Mouse (Mus musculus): Measurements from ENCODE around the gene Gria2.

Gria2 gene

GRCm38 (mm10) chr3:80795284-80795683 lies 7.4 kb downstream of the Gria2 start:
- peaks cover 2% of the 10 kb centered on the region for H3K27me3 ChIP-seq (ENCODE audit: insufficient read depth, low read length)
- H3K4me3 ChIP-seq (replicated peaks; ENCODE audit: low read length): no peak overlapping the region
- peaks cover 2% of the 10 kb centered on the region for H3K4me1 ChIP-seq (replicated peaks; ENCODE audit: low read depth, low read length)
- no peaks in the 10 kb centered on the region for H3K36me3 ChIP-seq (ENCODE audit: insufficient read depth, low read length)
- no peaks in the 10 kb centered on the region for H3K9me3 ChIP-seq (ENCODE audit: low read length)
- TF ChIP-seq CTCF (conservative IDR thresholded peaks at IDR 0.05; ENCODE audit: low read length): no peak
- no peak for TF ChIP-seq POU5F1 (IDR thresholded peaks at IDR 0.05; ENCODE audit: borderline replicate concordance, low read length)
- TF ChIP-seq NANOG (IDR thresholded peaks at IDR 0.05; ENCODE audit: borderline replicate concordance, low read length): no peak

- TF ChIP-seq CTCF (conservative IDR thresholded peaks at IDR 0.05; ENCODE audit: low read length): no peak
- TF ChIP-seq NANOG (IDR thresholded peaks at IDR 0.05; ENCODE audit: borderline replicate concordance, low read length): no peak
- TF ChIP-seq POU5F1 (IDR thresholded peaks at IDR 0.05; ENCODE audit: borderline replicate concordance, low read length): no peak
- no peaks in the 10 kb centered on the region for H3K9me3 ChIP-seq (ENCODE audit: low read length)
- H3K4me3 ChIP-seq (replicated peaks; ENCODE audit: low read length): no peak overlapping the region
Observed at GRCm38 (mm10) chr3:80787116-80787744, 15.4 kb downstream of the Gria2 start.

DNA sequence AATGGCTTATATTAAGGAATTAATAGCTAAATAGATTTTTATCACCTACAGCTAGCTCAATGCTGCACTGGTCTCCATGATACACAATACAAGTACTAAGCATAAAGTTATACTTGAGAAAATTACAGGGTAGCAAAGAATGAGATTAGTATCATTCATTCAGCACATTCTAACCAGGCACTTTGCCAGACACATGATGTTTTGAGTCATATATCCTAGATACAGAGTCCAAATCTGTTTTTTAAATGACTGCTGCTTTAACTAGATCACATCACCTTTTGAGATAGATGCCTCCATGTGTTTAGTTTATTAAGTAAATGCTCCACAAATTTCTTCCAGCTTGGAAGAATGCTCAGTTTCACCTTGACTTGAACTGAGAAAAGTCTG lies 21.5 kb downstream of the Gria2 start:
- no peaks in the 10 kb centered on the region for H3K27me3 ChIP-seq (ENCODE audit: insufficient read depth, low read length)
- H3K4me3 ChIP-seq (replicated peaks; ENCODE audit: low read length): no peak overlapping the region
- no peak for TF ChIP-seq CTCF (conservative IDR thresholded peaks at IDR 0.05; ENCODE audit: low read length)
- no peak for TF ChIP-seq NANOG (IDR thresholded peaks at IDR 0.05; ENCODE audit: borderline replicate concordance, low read length)
- no peak for TF ChIP-seq POU5F1 (IDR thresholded peaks at IDR 0.05; ENCODE audit: borderline replicate concordance, low read length)
- H3K9me3 ChIP-seq (ENCODE audit: low read length): no peaks in the 10 kb centered on the region
- H3K4me1 ChIP-seq (replicated peaks; ENCODE audit: low read depth, low read length): no peaks in the 10 kb centered on the region
- H3K36me3 ChIP-seq (ENCODE audit: insufficient read depth, low read length): no peaks in the 10 kb centered on the region

More at GRCm38 (mm10) chr3:80787116-80787744, 15.4 kb downstream of the Gria2 start:
- Histone ChIP-seq H3K36me3 (ENCODE audit: insufficient read depth, low read length) (no peaks in the 10 kb centered on the region), H3K4me1 (replicated peaks; ENCODE audit: low read depth, low read length) (no peaks in the 10 kb centered on the region), H3K27me3 (ENCODE audit: insufficient read depth, low read length) (no peaks in the 10 kb centered on the region)

- no peak overlapping the region for H3K4me3 ChIP-seq (replicated peaks; ENCODE audit: low read length)
- no peaks in the 10 kb centered on the region for H3K4me1 ChIP-seq (replicated peaks; ENCODE audit: low read depth, low read length)
- no peaks in the 10 kb centered on the region for H3K9me3 ChIP-seq (ENCODE audit: low read length)
- no peaks in the 10 kb centered on the region for H3K27me3 ChIP-seq (ENCODE audit: insufficient read depth, low read length)
- no peaks in the 10 kb centered on the region for H3K36me3 ChIP-seq (ENCODE audit: insufficient read depth, low read length)
- TF ChIP-seq CTCF (conservative IDR thresholded peaks at IDR 0.05; ENCODE audit: low read length) (no peak), NANOG (IDR thresholded peaks at IDR 0.05; ENCODE audit: borderline replicate concordance, low read length) (no peak), POU5F1 (IDR thresholded peaks at IDR 0.05; ENCODE audit: borderline replicate concordance, low read length) (no peak)
Observed at GRCm38 (mm10) chr3:80780383-80781143, 22.1 kb downstream of the Gria2 start.

GRCm38 (mm10) chr3:80776628-80777027 lies 26.0 kb downstream of the Gria2 start:
- Histone ChIP-seq H3K4me3 (replicated peaks; ENCODE audit: low read length) (no peak overlapping the region), H3K4me1 (replicated peaks; ENCODE audit: low read depth, low read length) (no peaks in the 10 kb centered on the region), H3K36me3 (ENCODE audit: insufficient read depth, low read length) (no peaks in the 10 kb centered on the region), H3K9me3 (ENCODE audit: low read length) (no peaks in the 10 kb centered on the region), H3K27me3 (ENCODE audit: insufficient read depth, low read length) (no peaks in the 10 kb centered on the region)
- TF ChIP-seq POU5F1 (IDR thresholded peaks at IDR 0.05; ENCODE audit: borderline replicate concordance, low read length) (no peak), CTCF (conservative IDR thresholded peaks at IDR 0.05; ENCODE audit: low read length) (no peak), NANOG (IDR thresholded peaks at IDR 0.05; ENCODE audit: borderline replicate concordance, low read length) (no peak)

GRCm38 (mm10) chr3:80775971-80776370 lies 26.7 kb downstream of the Gria2 start:
- H3K36me3 ChIP-seq (ENCODE audit: insufficient read depth, low read length): no peaks in the 10 kb centered on the region
- TF ChIP-seq POU5F1 (IDR thresholded peaks at IDR 0.05; ENCODE audit: borderline replicate concordance, low read length) (no peak), NANOG (IDR thresholded peaks at IDR 0.05; ENCODE audit: borderline replicate concordance, low read length) (no peak), CTCF (conservative IDR thresholded peaks at IDR 0.05; ENCODE audit: low read length) (no peak)

DNA sequence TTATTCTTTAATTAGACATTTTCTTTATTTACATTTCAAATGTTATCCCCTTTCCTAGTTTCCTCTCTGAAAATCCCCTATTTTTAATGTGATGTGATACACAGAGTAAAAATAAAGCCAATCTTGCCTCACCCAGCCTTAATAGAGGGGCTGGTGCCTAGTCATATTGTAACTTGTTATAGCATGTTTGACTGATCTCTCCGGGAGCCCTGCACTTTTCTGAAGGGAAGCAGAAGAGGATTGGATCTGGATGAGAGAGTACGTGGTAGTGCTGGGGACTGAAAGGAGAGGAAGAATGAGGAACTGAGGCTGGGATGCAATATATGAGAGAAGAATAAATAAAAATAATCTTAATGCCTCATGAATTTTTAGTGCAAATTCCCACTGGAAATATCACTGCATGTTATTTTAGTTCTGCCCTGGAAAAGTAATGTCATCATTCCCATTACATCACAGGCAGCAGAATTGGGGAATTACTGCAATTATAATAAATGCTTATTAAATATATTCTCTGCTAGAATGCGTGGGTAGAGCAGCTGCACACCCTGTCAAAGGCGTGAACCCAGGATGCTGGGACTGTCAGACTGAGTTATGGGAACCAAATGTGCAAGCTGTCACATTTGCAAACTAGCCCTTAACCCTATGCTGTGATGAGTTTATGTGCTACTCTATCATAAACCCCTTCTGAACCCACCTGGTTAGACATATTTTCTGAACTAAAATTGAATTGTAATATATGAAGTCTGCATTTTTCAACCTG lies 28.4 kb downstream of the Gria2 start:
- no peaks in the 10 kb centered on the region for H3K4me1 ChIP-seq (replicated peaks; ENCODE audit: low read depth, low read length)
- H3K9me3 ChIP-seq (ENCODE audit: low read length): no peaks in the 10 kb centered on the region
- TF ChIP-seq POU5F1 (IDR thresholded peaks at IDR 0.05; ENCODE audit: borderline replicate concordance, low read length) (no peak), NANOG (IDR thresholded peaks at IDR 0.05; ENCODE audit: borderline replicate concordance, low read length) (no peak), CTCF (conservative IDR thresholded peaks at IDR 0.05; ENCODE audit: low read length) (no peak)
- no peak overlapping the region for H3K4me3 ChIP-seq (replicated peaks; ENCODE audit: low read length)
- no peaks in the 10 kb centered on the region for H3K27me3 ChIP-seq (ENCODE audit: insufficient read depth, low read length)
- no peaks in the 10 kb centered on the region for H3K36me3 ChIP-seq (ENCODE audit: insufficient read depth, low read length)

More at GRCm38 (mm10) chr3:80775971-80776370, 26.7 kb downstream of the Gria2 start:
- no peak overlapping the region for H3K4me3 ChIP-seq (replicated peaks; ENCODE audit: low read length)
- no peaks in the 10 kb centered on the region for H3K27me3 ChIP-seq (ENCODE audit: insufficient read depth, low read length)
- H3K9me3 ChIP-seq (ENCODE audit: low read length): no peaks in the 10 kb centered on the region
- H3K4me1 ChIP-seq (replicated peaks; ENCODE audit: low read depth, low read length): no peaks in the 10 kb centered on the region

- H3K4me3 ChIP-seq (replicated peaks; ENCODE audit: low read length): no peak overlapping the region
- no peaks in the 10 kb centered on the region for H3K27me3 ChIP-seq (ENCODE audit: insufficient read depth, low read length)
- H3K9me3 ChIP-seq (ENCODE audit: low read length): no peaks in the 10 kb centered on the region
- no peaks in the 10 kb centered on the region for H3K4me1 ChIP-seq (replicated peaks; ENCODE audit: low read depth, low read length)
- TF ChIP-seq POU5F1 (IDR thresholded peaks at IDR 0.05; ENCODE audit: borderline replicate concordance, low read length): no peak
- TF ChIP-seq NANOG (IDR thresholded peaks at IDR 0.05; ENCODE audit: borderline replicate concordance, low read length): no peak
- no peak for TF ChIP-seq CTCF (conservative IDR thresholded peaks at IDR 0.05; ENCODE audit: low read length)
- no peaks in the 10 kb centered on the region for H3K36me3 ChIP-seq (ENCODE audit: insufficient read depth, low read length)
Observed at GRCm38 (mm10) chr3:80773232-80773631, 29.4 kb downstream of the Gria2 start.

Measured in E14TG2a.4 (cell line).